In genomic region chr19:4083826-4084225, GRCm38 (mm10) we compare ENCODE assay signal across 27 mouse cellular contexts. TPM values are rescaled to one million over a fixed set of nuclear protein-coding genes. Genes with fewer than 3 reads are reported as not detected.
DNase-seq lines count a peak whose midpoint lies in the region; ATAC-seq and TF ChIP-seq lines count a peak whose summit lies in the region.
"Had no signal": no experiment of that assay in that cellular context is flagged by ENCODE, and none has a peak within 500 bp of the region (broad histone marks: within the 10 kb centered on the region; RNA-seq: fewer than 3 reads in every experiment).

No protein-coding gene starts in this region.

- DNase-seq in heart, adult 18-20 months: no peak
- no peak for DNase-seq in lung, adult 2 months
- DNase-seq in brain, embryonic 14.5 days (ENCODE audit: low read depth): no peak
- peak; percentile 39 for DNase-seq in retina, embryonic 14.5 days (ENCODE audit: low spot score)
- DNase-seq in thymus, postnatal 0 days (ENCODE audit: low spot score): no peak
- no peak for DNase-seq in hindbrain, embryonic 11.5 days (ENCODE audit: low spot score)
- DNase-seq: gastrocnemius, postnatal 25 days; kidney, adult 11 months; kidney, postnatal 14 days; thymus, postnatal 25 days had no signal

- H3K4me1 ChIP-seq in heart, embryonic 13.5 days: peaks cover 13% of the 10 kb centered on the region
- no peaks in the 10 kb centered on the region; the same call in 1 of the 2 replicates for H3K4me1 ChIP-seq in lung, embryonic 15.5 days
- no peaks in the 10 kb centered on the region for H3K4me1 ChIP-seq in lung, adult 2 months (ENCODE audit: control insufficient read depth, insufficient read depth, low read length)
- no peaks in the 10 kb centered on the region for H3K4me1 ChIP-seq in hindbrain, embryonic 11.5 days (replicated peaks; ENCODE audit: control insufficient read depth, insufficient read depth, low read length)

- TF ChIP-seq CTCF in lung, adult 2 months (IDR thresholded peaks at IDR 0.05; ENCODE audit: insufficient read depth, low read length): no peak
- TF ChIP-seq CTCF in brain, embryonic 14.5 days (IDR thresholded peaks at IDR 0.05; ENCODE audit: borderline replicate concordance, extremely low read depth, insufficient read depth, insufficient read length): peak; percentile 14; the same call in 1 of the 2 replicates

- peaks cover 51% of the 10 kb centered on the region for H3K27me3 ChIP-seq in heart, embryonic 13.5 days (replicated peaks)
- H3K27me3 ChIP-seq in lung, embryonic 15.5 days: peaks cover 7% of the 10 kb centered on the region; the same call in 1 of the 2 replicates
- H3K27me3 ChIP-seq in hindbrain, embryonic 11.5 days (ENCODE audit: control insufficient read depth, insufficient read depth, low read length): no peaks in the 10 kb centered on the region

- no peak for TF ChIP-seq POLR2A in lung, adult 2 months (IDR thresholded peaks at IDR 0.05; ENCODE audit: borderline replicate concordance, extremely low read depth, low read depth, low read length)
- TF ChIP-seq POLR2A in brain, embryonic 14.5 days (IDR thresholded peaks at IDR 0.05; ENCODE audit: borderline replicate concordance, extremely low read depth, insufficient read depth, insufficient read length, poor library complexity, severe bottlenecking): no peak

- H3K9ac ChIP-seq in heart, embryonic 13.5 days: peak overlapping the region; percentile 24; the same call in 1 of the 2 replicates
- H3K9ac ChIP-seq in lung, embryonic 15.5 days: no peak overlapping the region
- no peak overlapping the region for H3K9ac ChIP-seq in hindbrain, embryonic 11.5 days (ENCODE audit: low read depth, low read length)
- H3K9ac ChIP-seq: liver, embryonic 15.5 days had no signal

- H3K4me2 ChIP-seq in heart, embryonic 13.5 days: no peak overlapping the region
- H3K4me2 ChIP-seq in lung, embryonic 15.5 days: no peak overlapping the region
- no peak overlapping the region for H3K4me2 ChIP-seq in hindbrain, embryonic 11.5 days (replicated peaks; ENCODE audit: low read depth, low read length)
- H3K4me2 ChIP-seq: liver, embryonic 15.5 days had no signal

- H3K36me3 ChIP-seq in heart, embryonic 13.5 days: no peaks in the 10 kb centered on the region
- H3K36me3 ChIP-seq in lung, embryonic 15.5 days: no peaks in the 10 kb centered on the region
- H3K36me3 ChIP-seq in hindbrain, embryonic 11.5 days (ENCODE audit: control insufficient read depth, insufficient read depth, low read length): no peaks in the 10 kb centered on the region
- H3K36me3 ChIP-seq: forebrain, embryonic 10.5 days; hindbrain, embryonic 10.5 days; liver, embryonic 15.5 days had no signal

- 29% methylated on average over 8 of the region's 8 CpGs for WGBS in heart, embryonic 13.5 days
- 22% methylated on average over 8 of the region's 8 CpGs for WGBS in lung, embryonic 15.5 days
- 45% methylated on average over 8 of the region's 8 CpGs for WGBS in lung, adult 2 months
- 28% methylated on average over 8 of the region's 8 CpGs for WGBS in hindbrain, embryonic 11.5 days

- no peak overlapping the region for H3K27ac ChIP-seq in heart, embryonic 13.5 days (replicated peaks)
- H3K27ac ChIP-seq in lung, embryonic 15.5 days: no peak overlapping the region
- no peak overlapping the region for H3K27ac ChIP-seq in hindbrain, embryonic 11.5 days (ENCODE audit: low read depth, low read length)
- H3K27ac ChIP-seq: forebrain, embryonic 10.5 days; hindbrain, embryonic 10.5 days; liver, embryonic 15.5 days; macrophage had no signal

- H3K4me3 ChIP-seq in heart, embryonic 13.5 days: no peak overlapping the region
- H3K4me3 ChIP-seq in lung, embryonic 15.5 days: no peak overlapping the region
- H3K4me3 ChIP-seq in lung, adult 2 months (replicated peaks; ENCODE audit: extremely low read depth, low read depth, low read length): no peak overlapping the region
- H3K4me3 ChIP-seq in hindbrain, embryonic 11.5 days (ENCODE audit: low read depth, low read length): no peak overlapping the region
- H3K4me3 ChIP-seq: forebrain, embryonic 10.5 days; hindbrain, embryonic 10.5 days; liver, embryonic 15.5 days had no signal

- no peak for ATAC-seq in heart, embryonic 13.5 days (ENCODE audit: extremely low read depth, insufficient number of reproducible peaks, low FRiP score, low TSS enrichment)
- ATAC-seq in lung, embryonic 15.5 days (ENCODE audit: borderline replicate concordance, extremely low read depth, low FRiP score, low TSS enrichment): peak; percentile 39
- no peak for ATAC-seq in hindbrain, embryonic 11.5 days (ENCODE audit: low FRiP score)

- H3K9me3 ChIP-seq in heart, embryonic 13.5 days: no peaks in the 10 kb centered on the region
- H3K9me3 ChIP-seq in lung, embryonic 15.5 days: no peaks in the 10 kb centered on the region
- H3K9me3 ChIP-seq in hindbrain, embryonic 11.5 days (ENCODE audit: control insufficient read depth, low read length): no peaks in the 10 kb centered on the region
- H3K9me3 ChIP-seq: forebrain, embryonic 10.5 days; hindbrain, embryonic 10.5 days; liver, embryonic 15.5 days had no signal

RNA-seq across cellular contexts. Expression of gene Cabp2, which starts 2.4 kb away (rescaled TPM):
- polyA plus RNA-seq in heart, embryonic 13.5 days (2015; fragmentation: Nextera tagmentation; extraction: Ambion mirVana): not detected in 2 replicates
- total RNA-seq in heart, adult 18-20 months (2021): not detected
- not detected in 2 replicates for polyA plus RNA-seq in lung, embryonic 15.5 days (2015; fragmentation: Nextera tagmentation; extraction: Ambion mirVana)
- 0.86 and 0.91 TPM in 2 replicates for polyA plus RNA-seq in lung, adult 2 months (2012; rRNA removed)
- polyA plus RNA-seq in brain, embryonic 14.5 days (2012; rRNA removed): not detected in 2 replicates
- polyA plus RNA-seq in thymus, postnatal 0 days (2015; fragmentation: Nextera tagmentation; extraction: Ambion mirVana): 0.42 TPM in 1 of 2 replicates, not detected in the other
- not detected in 2 replicates for polyA plus RNA-seq in hindbrain, embryonic 11.5 days (2014; fragmentation: Nextera tagmentation; extraction: Ambion mirVana)
- total RNA-seq: adrenal gland, postnatal 14 days; gastrocnemius, postnatal 25 days; heart, adult 8-10 months; layer of hippocampus, adult 8-10 months; left cerebral cortex, postnatal 14 days; midbrain, postnatal 0 days had no signal
- polyA plus RNA-seq: C2C12; embryonic facial prominence, embryonic 11.5 days; forebrain, embryonic 10.5 days; heart, embryonic 16.5 days; hindbrain, embryonic 10.5 days; limb, embryonic 14.5 days; macrophage; midbrain, postnatal 0 days; neural tube, embryonic 14.5 days; small intestine, adult 2 months had no signal

RNA-seq across cellular contexts. Expression of gene Cdk2ap2, which starts 13.2 kb away (rescaled TPM):
- 64.5 and 64.9 TPM in 2 replicates for polyA plus RNA-seq in heart, embryonic 13.5 days (2015; fragmentation: Nextera tagmentation; extraction: Ambion mirVana)
- 10 to 100 TPM; 34.5 to 37.8 TPM for total RNA-seq in heart, adult 18-20 months (2021)
- polyA plus RNA-seq in lung, embryonic 15.5 days (2015; fragmentation: Nextera tagmentation; extraction: Ambion mirVana): 100 and 103 TPM in 2 replicates
- 200 and 245 TPM in 2 replicates for polyA plus RNA-seq in lung, adult 2 months (2012; rRNA removed)
- polyA plus RNA-seq in brain, embryonic 14.5 days (2012; rRNA removed): 56.1 and 82.2 TPM in 2 replicates
- polyA plus RNA-seq in thymus, postnatal 0 days (2015; fragmentation: Nextera tagmentation; extraction: Ambion mirVana): 179 and 208 TPM in 2 replicates
- polyA plus RNA-seq in hindbrain, embryonic 11.5 days (2014; fragmentation: Nextera tagmentation; extraction: Ambion mirVana): 74.4 and 84.3 TPM in 2 replicates

RNA-seq across cellular contexts. Expression of gene Pitpnm1, which starts 16.0 kb away (rescaled TPM):
- 18.2 and 21.8 TPM in 2 replicates for polyA plus RNA-seq in heart, embryonic 13.5 days (2015; fragmentation: Nextera tagmentation; extraction: Ambion mirVana)
- total RNA-seq in heart, adult 18-20 months (2021): 10 to 100 TPM; 16.1 to 21.2 TPM
- polyA plus RNA-seq in lung, embryonic 15.5 days (2015; fragmentation: Nextera tagmentation; extraction: Ambion mirVana): 12.5 and 13.8 TPM in 2 replicates
- 152 and 163 TPM in 2 replicates for polyA plus RNA-seq in lung, adult 2 months (2012; rRNA removed)
- 149 and 158 TPM in 2 replicates for polyA plus RNA-seq in brain, embryonic 14.5 days (2012; rRNA removed)
- 37.1 and 45.6 TPM in 2 replicates for polyA plus RNA-seq in thymus, postnatal 0 days (2015; fragmentation: Nextera tagmentation; extraction: Ambion mirVana)
- 12.2 and 15.4 TPM in 2 replicates for polyA plus RNA-seq in hindbrain, embryonic 11.5 days (2014; fragmentation: Nextera tagmentation; extraction: Ambion mirVana)

RNA-seq across cellular contexts. Expression of gene Gstp3, which starts 24.5 kb away (rescaled TPM):
- 0.29 and 0.61 TPM in 2 replicates for polyA plus RNA-seq in heart, embryonic 13.5 days (2015; fragmentation: Nextera tagmentation; extraction: Ambion mirVana)
- not detected for total RNA-seq in heart, adult 18-20 months (2021)
- 0.22 and 0.83 TPM in 2 replicates for polyA plus RNA-seq in lung, embryonic 15.5 days (2015; fragmentation: Nextera tagmentation; extraction: Ambion mirVana)
- polyA plus RNA-seq in lung, adult 2 months (2012; rRNA removed): 14.4 and 15.9 TPM in 2 replicates
- not detected in 2 replicates for polyA plus RNA-seq in brain, embryonic 14.5 days (2012; rRNA removed)
- polyA plus RNA-seq in thymus, postnatal 0 days (2015; fragmentation: Nextera tagmentation; extraction: Ambion mirVana): 10.3 and 13.9 TPM in 2 replicates
- polyA plus RNA-seq in hindbrain, embryonic 11.5 days (2014; fragmentation: Nextera tagmentation; extraction: Ambion mirVana): not detected in 2 replicates
- total RNA-seq: gastrocnemius, postnatal 25 days; heart, adult 8-10 months; layer of hippocampus, adult 8-10 months; left cerebral cortex, postnatal 14 days; midbrain, postnatal 0 days had no signal
- polyA plus RNA-seq: embryonic facial prominence, embryonic 11.5 days; forebrain, embryonic 10.5 days; hindbrain, embryonic 10.5 days; macrophage; midbrain, postnatal 0 days; neural tube, embryonic 14.5 days had no signal

RNA-seq across cellular contexts. Expression of gene Gstp2, which starts 38.0 kb away (rescaled TPM):
- 5.1 and 5.9 TPM in 2 replicates for polyA plus RNA-seq in heart, embryonic 13.5 days (2015; fragmentation: Nextera tagmentation; extraction: Ambion mirVana)
- 100 to 1,000 TPM; 123 to 134 TPM for total RNA-seq in heart, adult 18-20 months (2021)
- 3.9 and 5.2 TPM in 2 replicates for polyA plus RNA-seq in lung, embryonic 15.5 days (2015; fragmentation: Nextera tagmentation; extraction: Ambion mirVana)
- 47.4 and 87.8 TPM in 2 replicates for polyA plus RNA-seq in lung, adult 2 months (2012; rRNA removed)
- 2.9 and 9.0 TPM in 2 replicates for polyA plus RNA-seq in brain, embryonic 14.5 days (2012; rRNA removed)
- polyA plus RNA-seq in thymus, postnatal 0 days (2015; fragmentation: Nextera tagmentation; extraction: Ambion mirVana): 4.5 and 6.1 TPM in 2 replicates
- 1.1 and 2.9 TPM in 2 replicates for polyA plus RNA-seq in hindbrain, embryonic 11.5 days (2014; fragmentation: Nextera tagmentation; extraction: Ambion mirVana)
- total RNA-seq: midbrain, postnatal 0 days had no signal
- polyA plus RNA-seq: macrophage; neural tube, embryonic 14.5 days had no signal
